In genomic region chr10:23349392-23350010, GRCm38 (mm10) we compare ENCODE assay signal across 8 mouse cellular contexts. TPM values are rescaled to one million over a fixed set of nuclear protein-coding genes. Genes with fewer than 3 reads are reported as not detected.
DNase-seq lines count a peak whose midpoint lies in the region; ATAC-seq and TF ChIP-seq lines count a peak whose summit lies in the region.

No protein-coding gene starts in this region.

- peak; percentile 27; the same call in 1 of the 2 replicates for ATAC-seq in heart, postnatal 0 days (ENCODE audit: insufficient read depth, low read depth)
- ATAC-seq in limb, embryonic 15.5 days (ENCODE audit: insufficient number of reproducible peaks, low FRiP score, low TSS enrichment, low read depth): peak; percentile 38; the same call in 1 of the 2 replicates

- H3K4me3 ChIP-seq in heart, adult 2 months: peak overlapping the region; percentile 44
- peak overlapping the region; percentile 57 for H3K4me3 ChIP-seq in C2C12 (ENCODE audit: insufficient read depth, poor library complexity, severe bottlenecking)
- H3K4me3 ChIP-seq in heart, postnatal 0 days (ENCODE audit: low read depth, low read length): peak overlapping the region; percentile 69
- peak overlapping the region; percentile 60 for H3K4me3 ChIP-seq in limb, embryonic 15.5 days

- H3K4me2 ChIP-seq in heart, postnatal 0 days (ENCODE audit: low read depth, low read length): peak overlapping the region; percentile 82
- peak overlapping the region; percentile 85 for H3K4me2 ChIP-seq in limb, embryonic 15.5 days

- TF ChIP-seq EP300 in heart, adult 2 months (IDR thresholded peaks at IDR 0.05; ENCODE audit: insufficient read depth, low read depth, low read length): no peak
- no peak for TF ChIP-seq EP300 in heart, postnatal 0 days (IDR thresholded peaks at IDR 0.05; ENCODE audit: low read depth)

- no peak for TF ChIP-seq CTCF in heart, adult 2 months (IDR thresholded peaks at IDR 0.05)
- TF ChIP-seq CTCF in C2C12 (IDR thresholded peaks at IDR 0.05; ENCODE audit: control insufficient read depth, insufficient read depth, insufficient read length): no peak
- TF ChIP-seq CTCF in heart, postnatal 0 days (IDR thresholded peaks at IDR 0.05; ENCODE audit: low read depth): no peak

- no peak overlapping the region for H3K9ac ChIP-seq in heart, adult 2 months (ENCODE audit: low read depth, low read length)
- peak overlapping the region; percentile 43 for H3K9ac ChIP-seq in heart, postnatal 0 days (replicated peaks; ENCODE audit: low read depth, low read length)
- peak overlapping the region; percentile 44 for H3K9ac ChIP-seq in limb, embryonic 15.5 days

- no peaks in the 10 kb centered on the region for H3K9me3 ChIP-seq in heart, postnatal 0 days (replicated peaks; ENCODE audit: control insufficient read depth, low read length)
- H3K9me3 ChIP-seq in limb, embryonic 15.5 days: no peaks in the 10 kb centered on the region

- no peaks in the 10 kb centered on the region for H3K79me2 ChIP-seq in heart, adult 2 months (replicated peaks; ENCODE audit: control insufficient read depth, insufficient read depth, low read length)
- H3K79me2 ChIP-seq in C2C12 (ENCODE audit: control insufficient read depth, insufficient read depth): peaks cover 48% of the 10 kb centered on the region

- H3K27ac ChIP-seq in heart, adult 2 months: no peak overlapping the region
- no peak overlapping the region for H3K27ac ChIP-seq in heart, postnatal 0 days (ENCODE audit: low read depth)
- peak overlapping the region; percentile 83 for H3K27ac ChIP-seq in limb, embryonic 15.5 days

- H3K36me3 ChIP-seq in heart, adult 2 months (ENCODE audit: control insufficient read depth, insufficient read depth, low read length): no peaks in the 10 kb centered on the region
- no peaks in the 10 kb centered on the region for H3K36me3 ChIP-seq in C2C12 (ENCODE audit: control insufficient read depth, insufficient read depth)
- no peaks in the 10 kb centered on the region for H3K36me3 ChIP-seq in heart, postnatal 0 days (replicated peaks; ENCODE audit: control insufficient read depth, insufficient read depth, low read length)
- no peaks in the 10 kb centered on the region for H3K36me3 ChIP-seq in limb, embryonic 15.5 days

- peaks cover 13% of the 10 kb centered on the region for H3K79me3 ChIP-seq in C2C12 (ENCODE audit: low read depth)

- H3ac ChIP-seq in C2C12 (ENCODE audit: control insufficient read depth, insufficient read length, low read depth): peak overlapping the region; percentile 93

- H3K27me3 ChIP-seq in heart, adult 2 months (ENCODE audit: control insufficient read depth, insufficient read depth, low read length): peaks cover 9% of the 10 kb centered on the region
- H3K27me3 ChIP-seq in C2C12 (ENCODE audit: control insufficient read depth, insufficient read depth, insufficient read length): no peaks in the 10 kb centered on the region
- peaks cover 51% of the 10 kb centered on the region for H3K27me3 ChIP-seq in heart, postnatal 0 days (ENCODE audit: control insufficient read depth, insufficient read depth, low read length)
- H3K27me3 ChIP-seq in limb, embryonic 15.5 days: 0 out of 2 replicates have a peak, but pooled peaks cover 6% of the 10 kb centered on the region

- intact Hi-C loops in heart, adult 2 months (cut with DNase I): no loop called here

- H3K4me1 ChIP-seq in heart, adult 2 months (ENCODE audit: control insufficient read depth, insufficient read depth, low read length): no peaks in the 10 kb centered on the region
- H3K4me1 ChIP-seq in heart, postnatal 0 days (ENCODE audit: control insufficient read depth, insufficient read depth): 0 out of 2 replicates have a peak, but pooled peaks cover 3% of the 10 kb centered on the region
- H3K4me1 ChIP-seq in limb, embryonic 15.5 days: peaks cover 17% of the 10 kb centered on the region

- DNase-seq in heart, adult 2 months: peak; percentile 4 to 21
- no peak for DNase-seq in heart, adult 8-10 months (ENCODE audit: low spot score)
- DNase-seq in embryo, embryonic 11.5 days (ENCODE audit: low read depth, low spot score): peak; percentile 22
- no peak for DNase-seq in heart, postnatal 0 days (ENCODE audit: low spot score)
- DNase-seq in right cerebral cortex, postnatal 4 days: peak; percentile 10
- DNase-seq in cerebellum, adult 8-10 months: no peak

- WGBS in heart, adult 2 months: 2% methylated on average over 32 of the region's 33 CpGs
- under 1% methylated on average over 32 of the region's 33 CpGs for WGBS in heart, postnatal 0 days
- WGBS in limb, embryonic 15.5 days: under 1% methylated on average over 32 of the region's 33 CpGs

- no peak for TF ChIP-seq POLR2A in heart, adult 2 months (IDR thresholded peaks at IDR 0.05; ENCODE audit: insufficient read depth, low read depth, low read length)

TF ChIP-seq in C2C12, 6 proteins besides CTCF, POLR2A, EP300 and RAD21:
- TF ChIP-seq CEBPB (IDR thresholded peaks at IDR 0.05; ENCODE audit: low read depth) (no peak), MAX (IDR thresholded peaks at IDR 0.05) (no peak), MYOD1 (IDR thresholded peaks at IDR 0.05; ENCODE audit: control insufficient read depth, insufficient read length, low read depth) (no peak), USF1 (IDR thresholded peaks at IDR 0.05; ENCODE audit: low read depth) (no peak)

RNA-seq across cellular contexts. Expression of gene Eya4, which starts 1.1 kb away (rescaled TPM):
- total RNA-seq in heart, adult 2 months (2021): under 1 TPM; 0.16 to 0.23 TPM
- polyA plus RNA-seq in heart, adult 2 months (2012; rRNA removed): 0.23 and 0.79 TPM in 2 replicates
- total RNA-seq in heart, adult 8-10 months (2022): under 1 TPM; 0.11 to 0.57 (median 0.33) TPM
- polyA plus RNA-seq in C2C12 (2012; fragmentation: generic; extraction: Trizol): 6.2 TPM
- 0.54 and 0.57 TPM in 2 replicates for total RNA-seq in heart, postnatal 0 days (2014; rRNA removed; ENCODE audit: low replicate concordance)
- 0.19 and 0.21 TPM in 2 replicates for polyA plus RNA-seq in heart, postnatal 0 days (2015; fragmentation: Nextera tagmentation; extraction: Ambion mirVana)
- 4.8 and 5.5 TPM in 2 replicates for polyA plus RNA-seq in limb, embryonic 15.5 days (2015; fragmentation: Nextera tagmentation; extraction: Ambion mirVana)

Comparison
In these comparisons a context has a peak if more than half of its experiments do, and no peak if none do; other contexts are left out.
1. DNase-seq: peak in heart, adult 2 months (2 of 2), embryo, embryonic 11.5 days (single experiment) and right cerebral cortex, postnatal 4 days (single experiment); none in heart, adult 8-10 months (single experiment), heart, postnatal 0 days (single experiment) and cerebellum, adult 8-10 months (single experiment).
2. Peak in every context shown above with its lines, with median percentiles within 50 percentile points of each other: H3K4me3 ChIP-seq.